In the genomic region with DNA sequence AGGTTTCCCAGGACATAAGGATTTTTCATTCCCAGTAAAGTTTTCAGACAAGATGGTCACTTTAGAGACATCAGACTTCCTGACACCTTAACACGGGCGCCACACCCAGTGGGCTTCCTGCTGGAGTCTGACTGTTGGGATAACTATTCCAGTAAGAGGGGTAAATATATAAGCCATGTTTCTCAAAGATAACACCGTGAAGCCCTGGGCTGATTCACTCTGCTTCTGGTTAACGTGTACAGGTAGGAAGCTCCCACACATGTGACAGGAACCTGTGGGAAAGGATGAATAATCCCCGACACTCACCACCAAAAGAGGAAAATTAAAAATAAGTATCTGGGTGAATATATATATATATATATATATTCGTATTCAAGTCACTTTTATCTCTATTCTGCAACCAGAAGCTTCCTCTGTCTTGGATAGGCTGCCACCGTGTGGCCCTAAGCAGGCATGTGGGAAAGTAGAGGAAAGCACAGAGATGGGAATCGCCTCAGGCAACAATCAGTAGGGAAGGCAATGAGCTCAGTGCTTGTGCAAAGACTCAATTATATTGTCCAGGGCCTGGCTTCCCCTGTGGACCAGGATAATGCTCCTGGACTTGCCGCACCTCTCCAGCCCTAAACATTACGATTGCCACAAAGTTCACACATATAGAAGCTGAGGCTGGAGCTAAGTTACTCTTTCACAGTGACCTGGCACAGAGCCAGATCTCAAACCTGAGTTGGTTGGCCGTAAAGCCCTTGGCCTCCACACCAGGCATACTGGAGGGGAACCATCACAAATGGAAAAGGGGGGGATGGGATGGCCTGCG, we compare ENCODE assay signal across 9 mouse cellular contexts.
A peak's percentile ranks its signal among the peaks of the same experiment; 100 is the strongest.
DNase-seq lines count a peak whose midpoint lies in the region; ATAC-seq lines count a peak whose summit lies in the region.
"Had no signal": no experiment of that assay in that cellular context is flagged by ENCODE, and none has a peak within 500 bp of the region (broad histone marks: within the 10 kb centered on the region; RNA-seq: fewer than 3 reads in every experiment).

No protein-coding gene starts in this region.

- H3K9me3 ChIP-seq in embryonic facial prominence, embryonic 10.5 days = no peaks in the 10 kb centered on the region
- no peaks in the 10 kb centered on the region for H3K9me3 ChIP-seq in midbrain, embryonic 14.5 days (ENCODE audit: control insufficient read depth, low read length)
- H3K9me3 ChIP-seq: liver, embryonic 15.5 days had no signal

- H3K36me3 ChIP-seq in embryonic facial prominence, embryonic 10.5 days (replicated peaks) = no peaks in the 10 kb centered on the region
- H3K36me3 ChIP-seq in midbrain, embryonic 14.5 days (ENCODE audit: control insufficient read depth, insufficient read depth, low read length) = no peaks in the 10 kb centered on the region
- H3K36me3 ChIP-seq: liver, embryonic 15.5 days had no signal

- peaks cover 33% of the 10 kb centered on the region for H3K27me3 ChIP-seq in embryonic facial prominence, embryonic 10.5 days (replicated peaks; ENCODE audit: low read depth, poor library complexity, severe bottlenecking)
- peaks cover 21% of the 10 kb centered on the region for H3K27me3 ChIP-seq in midbrain, embryonic 14.5 days (ENCODE audit: control insufficient read depth, insufficient read depth, low read length)
- H3K27me3 ChIP-seq: liver, embryonic 15.5 days had no signal

- DNase-seq in adrenal gland, postnatal 14 days = peak; percentile 81
- peak; percentile 80 for DNase-seq in embryonic facial prominence, embryonic 10.5 days (ENCODE audit: low spot score)
- peak; percentile 76 to 77 for DNase-seq in heart, adult 18-20 months
- peak; percentile 60 for DNase-seq in kidney, adult 11 months
- DNase-seq in left cerebral cortex, postnatal 14 days (ENCODE audit: low spot score in 2 of 2) = peak; percentile 82 to 84
- peak; percentile 93 for DNase-seq in midbrain, embryonic 14.5 days
- peak; percentile 76 for DNase-seq in telencephalon, adult 2 months (ENCODE audit: low read depth, low spot score)
- no peak for DNase-seq in spleen, postnatal 14 days (ENCODE audit: low spot score in 2 of 2)

- no peak overlapping the region for H3K4me2 ChIP-seq in midbrain, embryonic 14.5 days (ENCODE audit: low read length)
- H3K4me2 ChIP-seq: liver, embryonic 15.5 days had no signal

- no peak overlapping the region for H3K4me3 ChIP-seq in embryonic facial prominence, embryonic 10.5 days
- H3K4me3 ChIP-seq in midbrain, embryonic 14.5 days (replicated peaks; ENCODE audit: low read depth, low read length) = no peak overlapping the region
- H3K4me3 ChIP-seq: liver, embryonic 15.5 days had no signal

- peaks cover 25% of the 10 kb centered on the region for H3K4me1 ChIP-seq in embryonic facial prominence, embryonic 10.5 days
- H3K4me1 ChIP-seq in midbrain, embryonic 14.5 days (ENCODE audit: control insufficient read depth, insufficient read depth, low read length) = no peaks in the 10 kb centered on the region
- H3K4me1 ChIP-seq: liver, embryonic 15.5 days had no signal

- intact Hi-C loops in left cerebral cortex, postnatal 14 days (cut with DNase I) = loop anchor here (1.0 to 5.0 kb wide), 2 partner anchors 288 to 525 kb away; no protein-coding TSS in a partner anchor

- WGBS in embryonic facial prominence, embryonic 10.5 days = 55% methylated on average over 12 of the region's 12 CpGs
- 54% methylated on average over 12 of the region's 12 CpGs for WGBS in midbrain, embryonic 14.5 days

- no peak overlapping the region for H3K9ac ChIP-seq in midbrain, embryonic 14.5 days (replicated peaks; ENCODE audit: low read length)
- H3K9ac ChIP-seq: liver, embryonic 15.5 days had no signal

- no peak overlapping the region for H3K27ac ChIP-seq in embryonic facial prominence, embryonic 10.5 days (replicated peaks)
- no peak overlapping the region for H3K27ac ChIP-seq in midbrain, embryonic 14.5 days (replicated peaks; ENCODE audit: low read depth, low read length)
- H3K27ac ChIP-seq: liver, embryonic 15.5 days had no signal

- peak; percentile 63; the same call in 1 of the 2 replicates for ATAC-seq in midbrain, embryonic 14.5 days (ENCODE audit: low FRiP score, low TSS enrichment)

Comparison
In these comparisons a context has a peak if more than half of its experiments do, and no peak if none do; other contexts are left out.
1. DNase-seq: peak in adrenal gland, postnatal 14 days (single experiment), embryonic facial prominence, embryonic 10.5 days (single experiment), heart, adult 18-20 months (2 of 2), kidney, adult 11 months (single experiment), left cerebral cortex, postnatal 14 days (2 of 2), midbrain, embryonic 14.5 days (single experiment) and telencephalon, adult 2 months (single experiment); none in spleen, postnatal 14 days (0 of 2).